Mouse (Mus musculus) lung, postnatal 36 days (tissue): Measurements from ENCODE around the gene Olfr20.
"Not testable (repeated sequence)": the region's sequence is repeated elsewhere in the genome, so short reads cannot be mapped to it uniquely, and the experiment has no call there.

ENCODE experiments used
- DNase-seq: peaks from one replicate; pipeline ENCODE4 v3.0.0; 2022; ENCODE audit warnings: mixed read lengths

Olfr20 gene

DNA sequence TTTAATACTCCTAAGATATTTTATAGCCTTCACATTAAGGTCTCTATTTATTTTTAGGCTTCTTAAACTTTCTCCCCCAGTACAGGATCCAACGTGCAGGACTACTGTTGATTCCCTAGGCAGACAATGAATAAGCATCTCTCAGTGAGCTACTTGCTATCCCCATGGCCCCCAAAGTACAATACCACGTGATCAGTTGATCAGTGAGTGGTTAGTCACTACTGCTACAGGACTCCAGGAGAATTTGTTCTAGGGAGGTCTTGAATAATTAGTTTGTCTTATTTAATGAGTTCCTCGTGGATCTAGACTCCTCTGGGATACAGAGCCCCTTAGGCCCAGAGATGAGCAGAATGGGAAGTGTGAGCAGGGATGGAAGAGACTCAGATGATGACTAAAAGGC is at the start of gene Olfr20:
Gene Olfr20, plus strand, starts transcription at position 301 of the 400 bp plus-strand sequence.
- DNase-seq = no peak

- no peak for DNase-seq
These were observed 47.5 kb upstream of the Olfr20 start for GRCm38 (mm10) chr11:73303123-73303522.

DNA sequence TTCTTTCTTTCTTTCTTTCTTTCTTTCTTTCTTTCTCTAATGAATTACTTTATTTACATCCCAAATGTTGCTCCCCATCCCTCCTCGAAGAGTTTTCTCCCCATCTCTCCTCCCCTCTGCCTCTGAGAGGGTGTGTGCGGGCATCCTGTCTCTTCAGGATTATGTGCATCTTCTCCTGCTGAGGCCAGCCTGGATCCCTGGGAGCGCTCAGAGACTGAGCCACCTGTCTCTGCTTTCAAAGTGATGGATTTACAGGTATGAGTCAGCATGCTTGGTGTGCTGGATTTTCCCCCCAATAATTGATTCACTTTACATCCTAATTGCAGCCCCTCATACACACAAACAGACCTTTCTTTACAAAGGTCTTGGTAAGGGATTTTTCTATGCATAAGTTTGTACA is 34.6 kb upstream of the Olfr20 start:
- no peak for DNase-seq

DNA sequence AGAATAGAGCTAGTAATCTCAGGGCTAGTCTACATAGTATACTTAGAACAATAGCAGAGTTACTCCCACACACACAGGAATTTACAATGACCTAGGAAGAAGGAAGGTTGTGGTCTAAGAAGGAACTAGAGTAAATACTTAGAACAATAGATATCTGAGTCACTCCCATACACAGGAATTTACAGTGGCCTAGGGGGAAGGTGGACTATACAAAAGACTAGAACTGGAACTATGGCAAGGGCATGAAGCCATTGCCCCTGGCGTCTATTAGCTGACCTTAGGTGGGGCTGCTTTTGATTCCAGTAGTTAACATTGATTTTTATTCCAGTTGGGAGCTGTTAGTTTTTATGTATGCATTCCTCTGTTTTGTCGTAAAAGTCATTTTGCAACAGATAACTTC is 32.0 kb upstream of the Olfr20 start:
- not testable (repeated sequence) for DNase-seq

- DNase-seq = not testable (repeated sequence)
These were observed 29.5 kb upstream of the Olfr20 start for GRCm38 (mm10) chr11:73321064-73321463.

- peak; percentile 18 for DNase-seq
These were observed 26.4 kb upstream of the Olfr20 start for GRCm38 (mm10) chr11:73323906-73324830.

GRCm38 (mm10) chr11:73326485-73326886 is 24.1 kb upstream of the Olfr20 start:
- DNase-seq = peak; percentile 41

DNA sequence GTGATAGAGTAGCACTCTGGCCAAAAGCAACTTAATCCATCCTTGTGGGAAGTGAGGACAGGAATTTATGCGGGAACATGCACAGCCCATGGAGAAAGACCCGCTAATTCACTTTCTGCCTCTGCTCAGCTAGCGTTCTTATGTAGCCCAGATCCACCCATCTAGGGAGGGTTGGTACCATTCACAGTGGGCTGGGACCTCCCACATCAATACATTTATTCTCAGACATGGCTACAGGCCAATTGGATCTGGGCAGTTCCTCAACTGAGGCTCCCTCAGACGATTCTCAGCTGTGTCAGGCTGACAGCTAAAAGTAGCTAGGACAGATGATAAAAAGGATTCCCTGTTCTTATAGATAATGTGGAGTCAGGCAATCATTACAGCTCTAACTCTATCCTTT is 23.2 kb upstream of the Olfr20 start:
- no peak for DNase-seq

GRCm38 (mm10) chr11:73329442-73329841 is 21.1 kb upstream of the Olfr20 start, which contains the start of the genes Aspa, Gm49340 and Spata22:
Gene Aspa (minus strand): TSS chr11:73329596.
Gene Gm49340 (plus strand): TSS chr11:73329741.
Gene Spata22 (plus strand): TSS chr11:73329741.
- no peak for DNase-seq

DNA sequence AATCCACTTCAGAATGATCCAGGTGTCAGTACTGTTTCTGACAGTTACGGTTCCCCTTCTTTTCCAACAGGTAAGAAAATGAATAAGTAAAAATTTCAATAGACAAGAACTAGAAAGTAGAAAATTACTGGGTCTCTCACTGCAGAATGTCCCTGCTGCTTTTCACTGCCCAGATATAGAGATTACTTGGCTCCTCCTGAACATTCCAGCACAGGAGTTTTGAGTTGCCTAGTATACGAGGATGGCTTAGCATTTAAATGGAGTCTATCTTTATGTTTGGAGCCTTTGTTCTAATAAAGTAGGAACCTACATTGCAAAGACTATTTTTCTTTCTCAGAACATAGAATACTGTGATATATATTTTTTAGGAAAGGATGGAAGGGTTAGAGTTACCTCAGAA is 17.2 kb upstream of the Olfr20 start:
- no peak for DNase-seq

DNA sequence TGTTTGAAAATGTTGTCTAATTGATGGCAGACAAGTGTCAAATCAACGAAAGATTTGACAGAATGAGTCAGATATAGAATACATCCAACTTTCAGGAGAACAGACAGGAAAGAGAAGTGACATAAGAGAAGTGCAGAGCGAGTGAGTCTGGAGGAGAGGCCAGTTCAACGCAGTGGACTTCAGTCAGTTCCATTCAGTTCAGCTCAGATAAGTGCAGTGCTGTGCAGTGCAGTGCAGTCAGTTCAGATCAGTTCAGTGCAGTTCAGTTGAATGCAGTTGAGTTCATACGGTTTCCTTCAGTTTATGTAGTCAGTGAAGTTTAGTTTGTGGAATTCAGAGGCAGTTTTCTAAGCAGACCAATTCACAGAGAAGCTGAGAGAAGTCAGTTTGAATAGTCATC is 13.7 kb upstream of the Olfr20 start:
- no peak for DNase-seq

DNA sequence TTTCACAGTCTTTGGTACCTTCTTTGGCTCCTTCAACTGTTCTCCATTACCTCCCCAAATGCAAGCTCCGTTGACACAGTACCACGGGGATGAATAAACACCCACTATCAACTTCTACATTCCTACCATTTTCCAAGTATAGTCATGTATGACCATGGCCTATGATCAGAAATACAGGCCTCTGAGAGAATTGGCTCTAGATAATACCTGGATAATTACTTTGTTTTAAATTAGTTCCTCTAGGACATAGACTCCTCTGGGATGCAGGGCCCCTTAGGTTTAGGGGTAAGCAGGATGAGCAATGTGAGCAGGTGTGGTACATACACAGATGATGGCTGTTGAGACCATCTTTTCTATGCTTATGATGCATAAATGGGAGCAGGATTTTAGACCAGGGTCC is 20.4 kb downstream of the Olfr20 start, which contains the start of gene Olfr376:
Gene Olfr376, plus strand, starts transcription at position 301 of the 400 bp plus-strand sequence.
- DNase-seq = no peak

DNA sequence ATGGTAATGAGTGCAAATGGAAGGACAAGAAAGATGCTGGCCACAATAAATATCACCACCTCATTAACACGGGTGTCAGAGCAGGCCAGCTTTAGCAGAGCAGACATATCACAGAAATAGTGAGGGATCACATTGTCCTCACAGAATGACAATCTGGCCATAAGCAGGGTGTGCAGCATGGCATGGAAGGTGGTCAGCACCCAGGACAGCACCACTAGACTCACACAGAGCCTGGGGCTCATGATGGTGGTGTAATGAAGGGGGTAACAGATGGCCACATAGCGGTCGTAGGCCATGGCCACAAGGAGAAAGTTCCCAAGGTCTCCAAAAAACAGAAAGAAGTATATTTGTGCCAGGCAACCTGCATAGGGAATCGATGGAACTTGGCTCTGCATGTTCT is 44.8 kb downstream of the Olfr20 start:
- no peak for DNase-seq

GRCm38 (mm10) chr11:73399514-73399913 is 48.9 kb downstream of the Olfr20 start, which contains the start of gene Olfr1:
Gene Olfr1 (minus strand): TSS chr11:73399614.
- DNase-seq = no peak
